Mouse (Mus musculus): ENCODE data around the gene Hist1h4a.
"Not testable (repeated sequence)": the region's sequence is repeated elsewhere in the genome, so short reads cannot be mapped to it uniquely, and the experiment has no call there.

Hist1h4a gene

DNA sequence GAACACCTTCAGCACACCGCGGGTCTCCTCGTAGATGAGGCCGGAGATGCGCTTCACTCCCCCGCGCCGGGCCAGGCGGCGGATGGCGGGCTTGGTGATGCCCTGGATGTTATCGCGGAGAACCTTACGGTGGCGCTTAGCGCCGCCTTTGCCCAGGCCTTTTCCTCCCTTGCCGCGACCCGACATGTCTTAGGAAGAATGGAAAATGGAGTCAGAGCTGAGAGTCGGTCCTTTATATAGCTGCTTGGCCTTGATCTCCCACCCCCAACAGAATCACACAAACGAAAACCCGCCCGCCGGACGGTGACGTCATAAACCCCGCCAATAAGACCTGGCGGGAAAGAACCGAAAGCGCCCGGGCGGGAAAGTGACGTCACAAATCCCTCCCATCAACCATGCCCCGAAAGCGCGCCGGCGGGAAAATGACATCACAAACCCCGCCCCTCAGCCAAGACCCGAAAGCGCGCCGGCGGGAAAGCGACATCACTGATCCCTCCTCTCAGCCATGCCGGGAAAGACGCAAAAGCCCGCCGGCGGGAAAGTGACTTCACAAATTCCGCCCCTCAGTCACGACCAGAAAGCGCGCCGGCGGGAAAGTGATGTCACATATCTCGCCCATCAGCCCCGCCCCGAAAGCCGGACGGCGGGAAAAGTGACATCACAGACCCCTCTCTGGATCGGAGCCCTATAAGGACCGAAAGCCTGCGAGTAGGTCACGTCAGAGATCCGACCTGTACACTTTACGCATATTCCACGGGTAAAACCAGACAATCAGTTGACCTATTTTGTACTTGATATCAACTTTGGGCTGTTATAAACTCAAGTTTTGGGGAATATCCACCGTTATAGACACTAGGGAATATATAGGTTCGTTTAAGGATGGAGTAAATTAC, at the start of gene Hist1h4a:
Gene Hist1h4a (minus strand): TSS at position 259 of the 893 bp plus-strand sequence.
- DNase-seq = peak; percentile 98

DNA sequence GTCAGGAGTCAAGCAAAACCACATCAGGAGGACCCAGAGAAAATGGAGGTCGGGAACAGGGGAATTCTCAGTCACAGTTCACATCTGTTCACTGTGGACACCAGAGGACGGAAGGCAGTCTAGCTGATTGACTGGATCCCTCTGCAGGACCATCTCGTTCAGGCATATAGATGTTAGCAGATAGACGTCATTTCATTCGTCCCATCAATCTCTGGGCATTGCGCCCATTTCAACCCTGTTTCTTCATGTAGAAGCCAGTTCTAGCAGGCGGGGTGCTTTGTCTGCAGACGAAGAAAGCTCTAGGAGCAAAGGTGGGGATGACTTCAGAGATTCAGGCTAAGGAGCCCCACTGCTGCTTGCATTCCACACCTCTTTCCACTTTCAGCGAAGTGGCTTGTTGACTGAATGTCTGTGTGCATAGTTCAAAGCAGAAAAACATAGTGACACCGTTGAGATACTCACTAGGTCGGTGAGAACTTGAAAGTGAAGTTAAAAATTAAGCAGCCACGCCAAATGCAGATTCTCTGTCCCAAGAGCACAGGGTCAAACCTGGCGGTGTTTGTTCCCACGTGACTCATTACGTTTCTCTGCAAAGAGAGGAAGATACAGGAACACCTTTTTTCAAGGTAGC, 45.5 kb upstream of the Hist1h4a start, which contains the start of gene Slc17a2:
Gene Slc17a2 (plus strand): TSS at position 572 of the 631 bp plus-strand sequence.
- no peak for DNase-seq

DNA sequence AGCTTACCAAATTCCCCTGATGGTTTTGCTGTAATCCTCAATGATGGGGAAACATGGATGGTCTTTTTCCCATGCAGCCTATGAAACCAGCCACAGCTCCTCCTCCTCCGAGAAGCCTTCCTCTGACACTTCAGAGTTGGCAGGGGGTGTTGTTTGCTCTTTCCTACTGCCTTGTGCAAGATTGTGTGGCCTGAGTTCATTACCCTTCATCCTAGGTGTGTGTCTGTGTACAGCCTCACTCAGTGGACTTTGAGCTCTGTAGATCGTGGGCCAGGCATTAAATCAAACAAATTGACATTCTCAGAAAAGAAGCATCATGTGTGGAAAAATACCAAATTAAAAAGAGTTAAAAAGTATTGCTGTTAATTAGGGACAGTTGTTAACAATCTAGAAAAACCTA, 43.5 kb upstream of the Hist1h4a start:
- no peak for DNase-seq

DNA sequence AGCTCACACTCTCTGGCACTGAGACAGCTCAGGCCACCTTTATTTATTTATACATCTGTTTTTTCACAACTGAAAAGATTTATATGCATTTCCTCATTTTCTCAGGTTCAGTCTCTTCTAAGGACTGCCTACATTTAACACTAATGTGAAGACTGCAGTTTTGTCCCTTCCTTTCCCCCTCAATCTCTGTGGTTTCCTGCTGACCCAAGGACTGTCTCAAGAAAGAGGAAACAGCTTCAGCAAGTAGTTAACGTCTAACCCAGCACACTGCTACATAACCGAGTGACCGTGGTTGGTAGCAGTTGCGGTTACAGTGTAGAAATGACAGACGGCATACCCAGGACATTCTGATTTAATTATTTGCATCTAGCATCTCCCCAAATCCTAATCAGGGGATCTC, 38.4 kb upstream of the Hist1h4a start:
- DNase-seq = no peak

DNA sequence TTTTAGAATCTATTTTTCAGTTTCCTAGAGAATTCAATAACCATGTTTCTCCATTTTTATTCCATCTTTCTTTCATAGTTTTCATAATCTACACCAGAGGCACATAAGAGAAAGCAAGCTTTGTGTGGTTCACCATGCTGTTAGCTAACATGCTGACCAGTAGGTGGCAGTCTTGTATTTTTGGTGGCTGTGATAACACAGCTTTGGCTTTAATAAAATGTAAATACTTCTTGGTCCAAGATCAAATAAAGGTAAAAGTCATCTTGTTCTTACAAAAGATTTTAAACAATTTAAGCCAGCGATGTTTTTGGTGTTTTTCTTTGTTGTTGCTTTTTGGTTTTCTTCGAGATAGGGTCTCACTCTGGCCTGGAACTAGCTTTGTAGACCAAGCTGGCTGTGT, 31.5 kb upstream of the Hist1h4a start:
- peak; percentile 82 for DNase-seq

DNA sequence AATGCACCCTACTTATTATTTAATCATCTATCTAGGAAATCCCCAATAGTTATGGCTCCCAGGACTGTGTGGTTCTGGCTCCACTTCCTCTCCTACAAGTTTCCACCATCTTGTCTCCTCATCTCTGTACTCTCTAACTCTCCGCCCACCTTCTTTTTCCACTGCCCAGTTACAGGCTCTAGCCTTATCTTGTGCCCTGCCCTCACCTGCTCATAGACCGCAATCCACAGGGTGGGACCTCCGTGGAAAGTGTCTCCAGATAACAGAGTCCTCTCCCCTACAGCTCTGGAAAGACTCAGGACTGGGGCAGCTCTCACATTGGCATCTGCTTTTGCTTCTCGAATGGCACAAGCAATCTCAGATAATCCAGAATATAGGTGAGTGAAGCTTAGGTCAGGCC, 18.0 kb upstream of the Hist1h4a start:
- DNase-seq = no peak

DNA sequence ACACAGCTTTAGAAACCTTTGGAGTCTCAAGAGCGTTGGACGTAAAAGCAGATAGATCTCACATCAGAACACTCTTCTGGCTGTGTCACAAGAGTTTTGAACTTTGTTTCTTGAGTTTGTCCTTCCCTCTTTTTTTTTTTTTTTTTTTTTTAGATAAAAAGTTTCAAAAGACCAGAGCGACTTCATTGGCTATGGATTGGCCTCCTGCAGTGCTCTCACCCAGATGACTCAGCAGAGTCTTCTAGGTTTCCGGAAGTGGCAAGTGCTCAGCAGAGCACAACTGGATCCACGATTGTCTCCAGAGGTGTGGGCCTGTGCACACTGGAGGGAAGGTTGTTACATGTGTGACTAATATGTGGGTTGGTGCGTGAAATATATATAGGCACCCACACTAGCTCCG, 17.3 kb upstream of the Hist1h4a start:
- DNase-seq = no peak

DNA sequence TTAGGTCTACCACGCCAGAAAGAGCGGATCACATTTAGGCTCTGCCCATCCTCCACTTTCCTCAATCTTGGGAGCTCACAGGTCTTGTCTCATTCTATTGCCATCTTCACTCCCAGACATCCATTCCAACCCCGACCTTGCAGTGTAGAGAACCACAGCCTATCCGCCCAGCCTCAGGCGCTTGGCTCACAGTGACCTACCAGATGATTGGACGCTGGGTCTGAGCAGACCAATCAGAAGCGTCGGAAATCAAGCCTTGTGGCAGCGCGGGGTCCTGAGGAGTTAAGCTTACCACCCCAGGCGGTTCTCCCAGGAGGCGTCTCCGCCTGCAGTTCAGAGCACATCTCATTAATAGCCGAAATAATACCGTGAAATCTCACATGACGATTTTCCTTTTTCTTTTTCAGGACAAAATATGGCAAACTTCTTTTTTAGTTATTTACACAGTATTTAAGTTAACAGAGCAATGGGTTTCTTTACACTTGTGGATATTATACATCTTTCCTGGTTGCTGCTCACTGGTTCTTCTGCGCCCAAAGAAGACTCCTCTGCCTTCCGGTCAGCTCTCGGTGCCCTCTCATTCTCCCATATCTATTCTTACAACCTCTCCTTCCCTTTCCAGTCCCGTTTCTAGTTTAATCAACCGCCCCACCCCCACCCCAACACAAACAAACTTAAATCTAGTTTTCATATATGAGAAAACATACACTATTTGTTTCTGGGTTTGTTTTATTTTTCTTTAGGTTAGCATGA, 11.7 kb upstream of the Hist1h4a start:
- DNase-seq = peak; percentile 85

DNA sequence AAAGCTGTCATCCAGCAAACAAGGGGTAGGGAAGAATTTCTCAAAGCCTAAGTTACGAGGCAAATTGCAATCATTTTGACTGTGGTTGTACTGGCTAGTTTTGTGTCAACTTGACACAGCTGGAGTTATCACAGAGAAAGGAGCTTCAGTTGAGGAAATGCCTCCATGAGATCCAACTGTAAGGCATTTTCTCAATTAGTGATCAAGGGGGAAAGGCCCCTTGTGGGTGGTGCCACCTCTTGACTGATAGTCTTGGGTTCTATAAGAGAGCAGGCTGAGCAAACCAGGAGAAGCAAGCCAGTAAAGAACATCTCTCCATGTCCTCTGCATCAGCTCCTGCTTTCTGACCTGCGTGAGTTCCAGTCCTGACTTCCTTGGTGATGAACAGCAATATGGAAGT, 8.6 kb upstream of the Hist1h4a start, which contains the start of gene Trim38:
Gene Trim38 (plus strand): TSS at position 301 of the 400 bp plus-strand sequence.
- DNase-seq = not testable (repeated sequence)

DNA sequence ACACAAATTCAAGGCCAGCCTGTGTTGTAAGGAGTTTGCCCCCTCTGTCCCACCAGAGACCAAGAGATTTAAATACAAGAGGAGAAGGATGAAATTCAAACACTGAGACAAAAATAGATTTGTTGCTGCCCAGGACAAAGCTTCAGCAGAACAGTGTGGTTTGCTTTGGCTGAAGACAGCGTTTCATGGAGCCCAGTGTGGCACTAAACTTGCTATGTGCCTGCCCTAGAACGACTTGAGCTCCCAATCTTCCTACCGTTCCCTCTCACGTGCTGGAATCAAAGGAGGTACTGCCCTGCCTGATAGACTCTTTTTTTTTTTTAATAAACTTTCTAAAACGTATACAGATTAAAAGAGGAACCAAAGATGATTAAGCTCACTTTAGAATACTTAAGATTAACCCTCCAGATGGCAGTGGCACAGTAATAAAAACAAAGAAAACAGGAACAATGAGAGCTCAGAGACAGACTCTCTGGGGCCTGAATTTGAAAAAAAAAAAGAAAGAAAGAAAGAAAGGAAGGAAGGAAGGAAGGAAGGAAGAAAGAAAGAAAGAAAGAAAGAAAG, 7.9 kb upstream of the Hist1h4a start:
- DNase-seq = no peak

DNA sequence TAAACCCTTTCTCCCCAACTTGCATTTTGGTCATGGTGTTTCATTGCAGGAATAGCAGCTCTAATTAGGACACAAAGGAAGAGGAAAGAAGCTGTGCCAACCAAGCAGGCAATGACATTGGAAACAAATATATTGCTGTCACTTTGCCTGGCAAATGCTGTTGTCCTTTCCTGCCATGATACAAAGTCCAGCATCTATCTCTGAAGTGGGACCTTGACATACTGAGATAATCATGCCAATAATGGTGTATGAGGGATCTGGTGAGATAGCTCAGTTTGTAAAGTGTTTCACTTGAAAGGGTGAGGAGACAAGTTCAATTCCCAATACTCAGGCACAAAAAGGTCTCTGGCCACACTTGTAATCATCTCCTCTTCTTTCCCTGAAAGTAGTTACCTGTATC, 5.7 kb upstream of the Hist1h4a start:
- no peak for DNase-seq

DNA sequence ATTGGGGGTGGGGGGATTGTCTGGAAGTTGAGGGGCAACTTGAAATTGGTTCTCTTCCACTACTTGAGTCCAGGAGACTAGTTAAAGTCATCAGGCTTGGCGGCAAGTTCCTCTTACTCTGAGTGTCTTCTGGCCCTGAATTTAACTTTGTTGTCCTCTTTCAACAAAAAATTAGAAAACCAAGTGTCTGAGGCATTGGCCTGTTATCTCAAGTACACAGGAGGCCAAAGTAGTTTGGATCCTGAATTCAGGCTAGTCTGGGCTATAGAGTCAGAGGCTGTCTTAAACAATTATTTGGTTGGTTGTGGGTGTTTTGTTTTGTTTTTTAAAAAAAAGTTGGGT, 4.1 kb upstream of the Hist1h4a start:
- DNase-seq = no peak

DNA sequence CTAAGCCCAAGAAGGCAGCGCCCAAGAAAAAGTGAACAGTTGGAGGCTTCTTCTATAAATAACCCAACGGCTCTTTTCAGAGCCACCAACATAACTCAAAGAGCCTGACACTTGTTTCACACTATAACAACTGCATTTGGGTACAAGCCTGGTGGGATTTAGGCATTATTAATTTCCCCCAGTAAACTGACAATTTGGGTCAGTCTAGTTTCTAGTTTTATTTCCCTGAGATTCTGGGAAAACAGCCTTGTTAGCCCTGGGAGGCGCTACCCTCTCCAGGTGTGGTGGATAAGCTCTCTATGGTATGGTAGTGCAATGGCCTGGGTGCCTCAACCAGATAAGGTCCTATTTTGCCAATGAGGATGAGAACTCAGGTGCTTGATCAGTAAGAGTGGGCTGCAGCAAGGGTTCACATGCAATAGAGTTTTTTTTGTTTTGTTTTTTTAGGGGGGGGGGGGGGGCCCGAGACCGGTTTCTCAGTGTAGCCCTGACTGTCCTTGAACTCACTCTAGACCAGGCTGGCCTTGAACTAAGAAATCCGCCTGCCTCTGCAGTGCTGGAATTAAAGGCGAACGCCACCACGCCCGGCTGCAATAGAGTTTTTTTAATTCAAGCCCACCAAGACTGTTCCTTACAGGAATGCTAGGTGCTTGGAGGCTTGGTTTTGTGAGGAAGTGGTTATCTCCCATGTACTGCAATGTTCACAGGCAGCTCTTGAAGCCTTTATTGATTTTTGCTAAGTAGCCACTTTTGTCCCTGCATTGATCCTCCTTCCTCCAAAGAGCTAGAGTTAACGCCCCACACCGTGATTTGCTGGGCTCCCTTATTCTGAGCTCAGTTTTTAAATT, 3.5 kb upstream of the Hist1h4a start:
- peak; percentile 37 for DNase-seq

DNA sequence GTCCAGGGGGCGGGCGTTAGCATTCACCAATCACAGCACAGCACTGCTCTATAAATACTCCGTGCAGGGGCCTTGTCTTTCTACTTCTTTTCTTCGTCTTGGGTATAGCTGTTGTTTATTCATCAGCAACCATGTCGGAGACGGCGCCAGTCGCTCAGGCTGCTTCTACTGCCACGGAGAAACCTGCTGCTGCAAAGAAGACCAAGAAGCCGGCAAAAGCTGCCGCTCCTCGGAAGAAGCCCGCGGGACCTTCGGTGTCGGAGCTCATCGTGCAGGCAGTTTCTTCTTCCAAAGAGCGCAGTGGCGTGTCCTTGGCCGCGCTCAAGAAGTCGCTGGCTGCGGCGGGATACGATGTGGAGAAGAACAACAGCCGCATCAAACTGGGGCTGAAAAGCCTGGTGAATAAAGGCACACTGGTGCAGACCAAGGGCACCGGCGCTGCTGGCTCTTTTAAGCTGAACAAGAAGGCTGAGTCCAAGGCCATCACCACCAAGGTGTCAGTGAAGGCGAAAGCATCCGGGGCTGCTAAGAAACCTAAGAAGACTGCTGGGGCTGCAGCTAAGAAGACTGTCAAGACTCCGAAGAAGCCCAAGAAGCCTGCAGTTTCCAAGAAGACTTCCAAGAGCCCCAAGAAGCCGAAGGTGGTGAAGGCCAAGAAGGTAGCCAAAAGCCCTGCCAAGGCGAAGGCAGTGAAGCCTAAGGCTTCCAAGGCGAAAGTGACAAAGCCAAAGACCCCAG, 2.7 kb upstream of the Hist1h4a start, which contains the start of gene Hist1h1a:
Gene Hist1h1a (plus strand): TSS at position 81 of the 738 bp plus-strand sequence.
- DNase-seq = peak; percentile 96

DNA sequence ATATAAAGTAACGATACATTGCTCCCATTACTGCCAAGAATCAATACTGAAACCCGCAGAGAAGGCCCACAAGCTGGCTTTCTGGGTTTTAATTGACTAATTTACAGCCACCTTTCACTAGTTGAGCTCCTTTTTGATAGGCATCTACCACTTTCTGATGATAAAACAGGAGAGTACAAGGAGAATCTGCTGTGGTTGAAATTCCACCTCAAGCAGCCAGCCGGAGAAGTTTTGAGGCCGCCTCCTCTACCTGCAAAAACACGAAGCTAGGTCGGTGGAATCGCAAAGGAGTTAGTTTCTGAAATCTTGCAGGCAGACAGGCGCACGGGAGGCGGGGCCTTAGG, 2.2 kb upstream of the Hist1h4a start:
- no peak for DNase-seq

DNA sequence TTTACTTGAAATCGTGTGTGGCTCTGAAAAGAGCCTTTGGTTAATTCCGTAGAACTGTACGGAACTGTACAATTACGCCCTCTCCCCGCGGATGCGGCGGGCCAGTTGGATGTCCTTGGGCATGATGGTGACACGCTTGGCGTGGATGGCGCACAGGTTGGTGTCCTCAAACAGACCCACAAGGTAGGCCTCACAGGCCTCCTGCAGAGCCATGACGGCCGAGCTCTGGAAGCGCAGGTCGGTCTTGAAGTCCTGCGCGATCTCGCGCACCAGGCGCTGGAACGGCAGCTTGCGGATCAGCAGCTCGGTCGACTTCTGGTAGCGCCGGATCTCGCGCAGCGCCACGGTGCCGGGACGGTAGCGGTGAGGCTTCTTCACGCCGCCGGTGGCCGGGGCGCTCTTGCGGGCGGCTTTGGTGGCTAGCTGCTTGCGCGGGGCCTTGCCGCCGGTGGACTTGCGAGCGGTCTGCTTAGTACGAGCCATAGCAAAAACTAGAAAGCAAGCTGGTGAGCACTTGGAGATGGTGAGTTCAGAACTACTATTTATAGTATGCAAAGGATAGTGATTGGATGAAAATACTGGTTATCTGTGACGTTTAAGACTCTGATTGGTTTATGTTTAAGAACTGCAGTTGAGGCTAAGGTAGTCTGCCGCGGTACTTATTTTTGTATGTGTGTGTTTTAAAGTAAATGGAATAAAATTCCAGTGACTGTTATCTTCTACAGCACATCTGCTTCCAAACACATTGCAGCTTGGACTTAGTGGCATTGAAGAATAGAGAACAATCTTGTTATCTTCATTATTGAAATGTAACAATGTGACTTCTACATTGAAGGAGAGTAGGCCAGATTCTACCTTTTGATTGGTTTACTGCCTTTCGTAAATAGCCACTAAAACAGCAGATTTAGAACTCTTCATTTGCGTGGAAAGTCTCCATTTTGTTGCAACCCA, 1.1 kb upstream of the Hist1h4a start, which contains the start of gene Hist1h3a:
Gene Hist1h3a (minus strand): TSS at position 516 of the 951 bp plus-strand sequence.
- DNase-seq = peak; percentile 87

DNA sequence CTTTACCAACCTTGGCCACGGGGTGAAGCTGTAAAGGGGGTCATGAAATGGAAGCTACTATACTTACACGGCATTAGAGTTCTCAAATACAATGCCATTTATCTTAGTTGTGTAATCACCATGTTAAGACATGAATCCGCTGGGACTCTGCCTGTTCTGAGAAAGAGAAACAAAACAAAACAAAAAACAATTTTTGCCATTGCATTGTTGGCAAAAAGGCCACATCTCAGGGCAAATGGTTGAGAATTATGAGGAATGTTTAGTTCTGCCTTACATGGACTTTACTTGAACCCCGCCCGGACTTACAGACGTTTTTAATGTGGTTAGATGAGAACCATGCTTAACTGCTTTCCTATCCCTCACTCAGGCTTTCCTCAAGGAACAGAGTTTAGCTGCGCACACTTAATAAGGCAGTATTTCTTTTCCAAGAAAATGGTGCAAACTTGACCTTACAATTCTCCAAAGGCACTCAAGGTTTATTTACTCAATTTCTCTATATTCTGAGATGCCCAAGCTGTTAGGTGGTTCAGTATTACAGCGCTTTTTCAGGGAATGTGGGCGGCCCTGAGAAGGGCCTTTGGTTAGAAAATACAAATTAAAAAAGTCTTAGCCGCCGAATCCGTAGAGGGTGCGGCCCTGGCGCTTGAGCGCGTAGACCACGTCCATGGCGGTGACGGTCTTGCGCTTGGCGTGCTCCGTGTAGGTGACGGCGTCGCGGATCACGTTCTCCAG, 624 bp downstream of the Hist1h4a start:
- DNase-seq = peak; percentile 74

DNA sequence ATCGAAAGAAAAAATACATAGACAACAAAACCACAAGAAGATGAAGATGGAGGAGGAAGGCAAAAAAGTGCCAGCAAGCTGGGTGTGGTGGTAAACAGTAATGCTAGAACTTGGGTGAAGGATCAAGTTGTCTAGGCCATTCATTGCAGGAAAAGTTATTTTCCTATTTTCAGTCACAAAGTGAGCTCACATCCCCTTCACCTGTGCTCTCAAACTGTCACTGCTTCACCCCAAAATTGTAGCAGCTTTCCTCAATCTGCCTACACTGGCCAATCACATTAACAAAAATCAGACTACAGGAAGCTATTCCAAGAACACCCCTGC, 1.2 kb downstream of the Hist1h4a start:
- DNase-seq = no peak

DNA sequence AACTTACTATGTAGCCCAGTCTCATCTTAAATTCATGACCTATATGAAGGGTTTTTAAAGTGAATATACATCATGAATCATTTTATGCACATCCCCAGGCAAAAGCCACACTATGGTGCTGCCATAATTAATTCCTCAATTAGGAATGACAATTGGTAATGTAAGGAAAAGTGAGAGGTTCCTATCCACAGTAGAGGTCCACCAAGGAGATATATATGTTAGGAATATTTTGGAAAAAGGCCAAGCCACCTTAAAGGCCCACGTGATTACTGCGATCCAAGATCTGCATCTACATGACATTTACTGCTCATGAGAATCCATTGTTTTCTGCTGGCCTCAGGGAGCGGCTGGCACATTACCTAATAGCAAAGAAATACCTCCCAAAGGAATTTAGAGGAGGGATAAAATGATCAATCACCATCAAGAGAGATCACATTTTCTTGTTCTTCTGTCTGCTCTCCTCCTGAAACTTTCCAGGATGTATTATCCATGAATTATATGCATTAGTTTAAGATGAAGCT, 1.7 kb downstream of the Hist1h4a start:
- no peak for DNase-seq

Measured in embryo, embryonic 11 days (tissue).